Mouse (Mus musculus): ENCODE measurements around the gene Tmem135. TPM values are rescaled to one million over a fixed set of nuclear protein-coding genes. Genes with fewer than 3 reads are reported as not detected.

The Tmem135 gene
- polyA plus RNA-seq, 1 experiment: 47.6 TPM

GRCm38 (mm10) chr7:89183928-89184327 is 220.1 kb downstream of the Tmem135 start:
- Histone ChIP-seq H3K4me3 (ENCODE audit: control insufficient read depth, insufficient read depth, low read length) (no peak overlapping the region), H3K36me3 (ENCODE audit: control insufficient read depth, insufficient read depth, low read length) (no peaks in the 10 kb centered on the region), H3K27me3 (ENCODE audit: control insufficient read depth, insufficient read depth, low read length) (no peaks in the 10 kb centered on the region), H3K4me1 (replicated peaks; ENCODE audit: control insufficient read depth, insufficient read depth, low read length) (no peaks in the 10 kb centered on the region), H3K27ac (ENCODE audit: control insufficient read depth, insufficient read depth, low read length) (no peak overlapping the region)
- TF ChIP-seq POLR2A (IDR thresholded peaks at IDR 0.05; ENCODE audit: control insufficient read depth, extremely low read depth, insufficient read depth, low read length, poor library complexity) (no peak), CTCF (IDR thresholded peaks at IDR 0.05; ENCODE audit: borderline replicate concordance, control insufficient read depth, extremely low read depth, insufficient read depth, low read length, poor library complexity) (no peak)
- DNase-seq: no peak
- WGBS: 91% methylated on average over 4 of the region's 4 CpGs

GRCm38 (mm10) chr7:89182943-89183342 is 221.1 kb downstream of the Tmem135 start:
- no peak for TF ChIP-seq POLR2A (IDR thresholded peaks at IDR 0.05; ENCODE audit: control insufficient read depth, extremely low read depth, insufficient read depth, low read length, poor library complexity)
- no peak for TF ChIP-seq CTCF (IDR thresholded peaks at IDR 0.05; ENCODE audit: borderline replicate concordance, control insufficient read depth, extremely low read depth, insufficient read depth, low read length, poor library complexity)
- Histone ChIP-seq H3K36me3 (ENCODE audit: control insufficient read depth, insufficient read depth, low read length) (no peaks in the 10 kb centered on the region), H3K27me3 (ENCODE audit: control insufficient read depth, insufficient read depth, low read length) (no peaks in the 10 kb centered on the region), H3K4me1 (replicated peaks; ENCODE audit: control insufficient read depth, insufficient read depth, low read length) (no peaks in the 10 kb centered on the region), H3K27ac (ENCODE audit: control insufficient read depth, insufficient read depth, low read length) (no peak overlapping the region), H3K4me3 (ENCODE audit: control insufficient read depth, insufficient read depth, low read length) (no peak overlapping the region)
- 93% methylated on average over 5 of the region's 5 CpGs for WGBS
- no peak for DNase-seq

DNA sequence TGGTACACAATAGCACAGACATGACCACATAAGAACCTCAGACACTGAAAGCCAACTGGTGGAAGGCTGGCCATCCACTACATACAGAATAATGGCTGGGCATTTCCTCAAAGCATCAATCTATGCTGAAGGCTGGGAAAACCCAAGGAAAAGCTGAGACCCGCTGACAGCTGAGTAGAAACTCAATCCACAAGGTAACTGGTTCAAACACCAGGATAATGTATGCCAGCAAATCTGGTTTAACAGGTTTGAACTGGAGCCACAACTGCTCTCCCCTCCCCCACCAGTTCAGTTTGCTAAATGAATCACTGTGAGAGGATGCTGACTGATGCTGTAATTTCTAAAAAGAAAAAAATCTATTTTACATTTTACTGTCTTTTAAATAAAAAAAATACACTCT is 222.7 kb downstream of the Tmem135 start:
- no peak for TF ChIP-seq POLR2A (IDR thresholded peaks at IDR 0.05; ENCODE audit: control insufficient read depth, extremely low read depth, insufficient read depth, low read length, poor library complexity)
- TF ChIP-seq CTCF (IDR thresholded peaks at IDR 0.05; ENCODE audit: borderline replicate concordance, control insufficient read depth, extremely low read depth, insufficient read depth, low read length, poor library complexity): no peak
- Histone ChIP-seq H3K27ac (ENCODE audit: control insufficient read depth, insufficient read depth, low read length) (no peak overlapping the region), H3K27me3 (ENCODE audit: control insufficient read depth, insufficient read depth, low read length) (no peaks in the 10 kb centered on the region), H3K4me1 (replicated peaks; ENCODE audit: control insufficient read depth, insufficient read depth, low read length) (no peaks in the 10 kb centered on the region), H3K36me3 (ENCODE audit: control insufficient read depth, insufficient read depth, low read length) (no peaks in the 10 kb centered on the region), H3K4me3 (ENCODE audit: control insufficient read depth, insufficient read depth, low read length) (no peak overlapping the region)
- 83% methylated on average over 1 of the region's 1 CpGs for WGBS
- DNase-seq: no peak

DNA sequence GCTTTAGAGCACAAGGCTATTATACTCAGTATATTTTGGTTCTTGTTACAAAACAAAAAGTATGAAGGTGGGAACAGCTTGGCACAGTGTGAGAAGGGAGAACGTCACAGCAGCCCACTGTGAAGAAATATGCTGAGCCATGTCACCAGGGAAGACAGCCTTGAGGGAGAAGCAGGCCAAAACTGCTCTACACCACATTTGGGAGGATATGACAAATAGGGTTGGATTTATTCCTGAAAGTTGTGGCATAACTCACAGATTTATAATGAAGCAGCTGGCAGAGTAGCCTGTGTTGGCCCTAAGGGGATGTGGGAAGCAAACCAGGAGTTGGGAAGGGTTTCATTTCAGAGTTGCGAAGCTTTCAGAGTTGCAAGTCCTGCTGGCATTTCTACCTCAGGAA is 225.4 kb downstream of the Tmem135 start:
- Histone ChIP-seq H3K27ac (ENCODE audit: control insufficient read depth, insufficient read depth, low read length) (no peak overlapping the region), H3K27me3 (ENCODE audit: control insufficient read depth, insufficient read depth, low read length) (no peaks in the 10 kb centered on the region), H3K4me3 (ENCODE audit: control insufficient read depth, insufficient read depth, low read length) (no peak overlapping the region), H3K4me1 (replicated peaks; ENCODE audit: control insufficient read depth, insufficient read depth, low read length) (no peaks in the 10 kb centered on the region), H3K36me3 (ENCODE audit: control insufficient read depth, insufficient read depth, low read length) (no peaks in the 10 kb centered on the region)
- WGBS: 92% methylated on average over 2 of the region's 2 CpGs
- no peak for TF ChIP-seq POLR2A (IDR thresholded peaks at IDR 0.05; ENCODE audit: control insufficient read depth, extremely low read depth, insufficient read depth, low read length, poor library complexity)
- TF ChIP-seq CTCF (IDR thresholded peaks at IDR 0.05; ENCODE audit: borderline replicate concordance, control insufficient read depth, extremely low read depth, insufficient read depth, low read length, poor library complexity): no peak
- DNase-seq: no peak

DNA sequence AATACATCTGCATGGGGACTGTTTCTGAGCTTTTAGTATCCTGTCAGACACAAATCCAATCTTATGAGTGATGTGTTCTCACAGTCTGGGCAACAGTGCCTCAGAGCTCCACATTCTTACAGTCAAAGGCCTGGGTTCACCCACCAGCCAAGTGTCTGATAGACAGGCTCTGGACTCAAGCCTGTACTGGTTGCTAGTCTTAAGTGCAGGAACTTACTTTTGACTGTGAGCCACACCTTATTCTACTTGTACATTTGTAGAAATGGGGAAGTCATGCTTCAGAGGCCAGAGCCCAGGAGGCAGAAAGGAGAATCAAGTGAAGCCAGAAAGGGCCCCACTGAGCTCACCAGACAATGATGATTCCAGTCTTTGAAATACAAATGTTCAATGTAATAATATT is 226.1 kb downstream of the Tmem135 start:
- no peak for DNase-seq
- no peak for TF ChIP-seq CTCF (IDR thresholded peaks at IDR 0.05; ENCODE audit: borderline replicate concordance, control insufficient read depth, extremely low read depth, insufficient read depth, low read length, poor library complexity)
- no peak for TF ChIP-seq POLR2A (IDR thresholded peaks at IDR 0.05; ENCODE audit: control insufficient read depth, extremely low read depth, insufficient read depth, low read length, poor library complexity)
- no peak overlapping the region for H3K27ac ChIP-seq (ENCODE audit: control insufficient read depth, insufficient read depth, low read length)

DNA sequence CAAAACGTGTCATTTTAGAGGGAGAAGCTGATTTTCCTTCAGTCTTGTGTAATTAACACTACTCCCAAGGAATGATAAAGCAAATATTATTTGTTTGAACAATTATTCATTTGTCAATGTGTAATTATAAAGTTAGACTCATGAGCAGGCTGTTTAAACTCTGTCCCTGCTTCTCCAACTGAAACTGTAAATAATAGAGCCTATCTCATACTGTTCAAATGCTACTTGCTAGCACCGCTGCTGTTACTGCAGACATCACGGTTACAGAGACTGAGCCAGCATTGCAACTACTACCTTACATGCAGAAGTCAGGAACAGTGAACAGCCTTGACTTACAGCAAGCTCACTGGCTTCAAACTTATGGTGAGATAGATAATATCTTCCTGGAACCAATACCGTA is 229.6 kb downstream of the Tmem135 start:
- H3K4me3 ChIP-seq (ENCODE audit: control insufficient read depth, insufficient read depth, low read length): no peak overlapping the region
- no peaks in the 10 kb centered on the region for H3K4me1 ChIP-seq (replicated peaks; ENCODE audit: control insufficient read depth, insufficient read depth, low read length)
- 97% methylated on average over 4 of the region's 4 CpGs for WGBS
- H3K27me3 ChIP-seq (ENCODE audit: control insufficient read depth, insufficient read depth, low read length): no peaks in the 10 kb centered on the region
- no peak overlapping the region for H3K27ac ChIP-seq (ENCODE audit: control insufficient read depth, insufficient read depth, low read length)
- no peaks in the 10 kb centered on the region for H3K36me3 ChIP-seq (ENCODE audit: control insufficient read depth, insufficient read depth, low read length)
- no peak for TF ChIP-seq POLR2A (IDR thresholded peaks at IDR 0.05; ENCODE audit: control insufficient read depth, extremely low read depth, insufficient read depth, low read length, poor library complexity)
- no peak for TF ChIP-seq CTCF (IDR thresholded peaks at IDR 0.05; ENCODE audit: borderline replicate concordance, control insufficient read depth, extremely low read depth, insufficient read depth, low read length, poor library complexity)
- no peak for DNase-seq

More for the DNA sequence above, 226.1 kb downstream of the Tmem135 start:
- Histone ChIP-seq H3K4me1 (replicated peaks; ENCODE audit: control insufficient read depth, insufficient read depth, low read length) (no peaks in the 10 kb centered on the region), H3K27me3 (ENCODE audit: control insufficient read depth, insufficient read depth, low read length) (no peaks in the 10 kb centered on the region), H3K4me3 (ENCODE audit: control insufficient read depth, insufficient read depth, low read length) (no peak overlapping the region), H3K36me3 (ENCODE audit: control insufficient read depth, insufficient read depth, low read length) (no peaks in the 10 kb centered on the region)

DNA sequence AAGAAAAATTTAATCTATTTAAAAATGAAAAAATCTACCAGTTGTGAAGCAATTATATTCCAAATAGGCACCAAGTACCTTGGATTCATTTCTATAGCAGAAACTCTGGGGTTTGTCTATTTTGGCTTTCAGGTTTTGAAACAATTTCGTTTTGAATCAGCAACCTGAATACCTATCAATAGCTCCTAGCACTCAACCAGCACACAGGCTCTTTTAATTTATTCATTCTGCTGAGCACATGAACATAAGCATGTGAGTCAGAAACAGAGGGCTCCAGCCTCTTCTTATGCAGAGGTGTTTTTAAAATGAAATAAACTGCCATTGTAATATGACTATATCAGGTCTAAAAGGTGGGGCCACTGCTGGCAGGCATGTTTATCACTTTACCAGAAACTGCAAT is 231.0 kb downstream of the Tmem135 start:
- DNase-seq: no peak
- H3K27ac ChIP-seq (ENCODE audit: control insufficient read depth, insufficient read depth, low read length): no peak overlapping the region
- WGBS: 87% methylated on average over 1 of the region's 1 CpGs
- H3K36me3 ChIP-seq (ENCODE audit: control insufficient read depth, insufficient read depth, low read length): no peaks in the 10 kb centered on the region
- no peak for TF ChIP-seq POLR2A (IDR thresholded peaks at IDR 0.05; ENCODE audit: control insufficient read depth, extremely low read depth, insufficient read depth, low read length, poor library complexity)
- H3K4me1 ChIP-seq (replicated peaks; ENCODE audit: control insufficient read depth, insufficient read depth, low read length): no peaks in the 10 kb centered on the region
- H3K4me3 ChIP-seq (ENCODE audit: control insufficient read depth, insufficient read depth, low read length): no peak overlapping the region
- no peaks in the 10 kb centered on the region for H3K27me3 ChIP-seq (ENCODE audit: control insufficient read depth, insufficient read depth, low read length)
